Mouse (Mus musculus) hindbrain, embryonic 15.5 days (tissue): ENCODE measurements around the gene Ywhab. TPM values are rescaled to one million over a fixed set of nuclear protein-coding genes. Genes with fewer than 3 reads are reported as not detected.
A peak's percentile ranks its signal among the peaks of the same experiment; 100 is the strongest.

Source experiments
- ATAC-seq: fragments of 200-750 bp; cut with Nextera tagmentation; 2 replicates; pipeline ENCODE4 v1.8.0; 2017; ENCODE audit warnings: low read depth, moderate number of reproducible peaks, moderate TSS enrichment; ENCODE audit not compliant: low FRiP score
- H3K27ac ChIP-seq: fragments of 300-500 bp; sonication (generic); replicated peaks from 2 replicates; pipeline ENCODE4 v1.5.1; 2015; ENCODE audit warnings: mild to moderate bottlenecking, inconsistent platforms
- H3K27me3 ChIP-seq: fragments of 300-500 bp; sonication (generic); 2 replicates; pipeline ENCODE4 v1.6.1; 2015; ENCODE audit warnings: control low read depth, inconsistent platforms
- H3K36me3 ChIP-seq: fragments of 300-500 bp; sonication (generic); 2 replicates; pipeline ENCODE4 v1.6.1; 2015; ENCODE audit warnings: control low read depth, inconsistent platforms
- H3K4me1 ChIP-seq: fragments of 300-500 bp; sonication (generic); replicated peaks from 2 replicates; pipeline ENCODE4 v1.6.1; 2015; ENCODE audit warnings: control low read depth, inconsistent platforms
- H3K4me2 ChIP-seq: fragments of 300-500 bp; sonication (generic); 2 replicates; pipeline ENCODE4 v1.6.1; 2015; ENCODE audit warnings: moderate library complexity, mild to moderate bottlenecking, inconsistent platforms
- H3K4me3 ChIP-seq: fragments of 300-500 bp; sonication (generic); 2 replicates; pipeline ENCODE4 v1.5.1; 2015; ENCODE audit warnings: mild to moderate bottlenecking, inconsistent platforms
- H3K9ac ChIP-seq: fragments of 300-500 bp; sonication (generic); 2 replicates; pipeline ENCODE4 v1.6.1; 2015; ENCODE audit warnings: inconsistent platforms
- H3K9me3 ChIP-seq: fragments of 300-500 bp; sonication (generic); 2 replicates; pipeline ENCODE4 v1.6.1; 2016; ENCODE audit warnings: control low read depth, inconsistent platforms
- WGBS: fragments of 180-500 bp; shearing (Covaris S2); methylation state at CpG from one replicate; pipeline ENCODE4 v1.1.7; 2015; 5-methylcytosine and 5-hydroxymethylcytosine counted together
- polyA plus RNA-seq: library from polyadenylated mRNA; unstranded; fragments of >200 nt; fragmentation: Nextera tagmentation; extraction: Ambion mirVana; gene quantifications from 2 replicates; pipeline ENCODE4 v1.2.1, GENCODE M21; 2015

Ywhab gene
- polyA plus RNA-seq, 1 experiment from 2014 or later = 498 TPM

DNA sequence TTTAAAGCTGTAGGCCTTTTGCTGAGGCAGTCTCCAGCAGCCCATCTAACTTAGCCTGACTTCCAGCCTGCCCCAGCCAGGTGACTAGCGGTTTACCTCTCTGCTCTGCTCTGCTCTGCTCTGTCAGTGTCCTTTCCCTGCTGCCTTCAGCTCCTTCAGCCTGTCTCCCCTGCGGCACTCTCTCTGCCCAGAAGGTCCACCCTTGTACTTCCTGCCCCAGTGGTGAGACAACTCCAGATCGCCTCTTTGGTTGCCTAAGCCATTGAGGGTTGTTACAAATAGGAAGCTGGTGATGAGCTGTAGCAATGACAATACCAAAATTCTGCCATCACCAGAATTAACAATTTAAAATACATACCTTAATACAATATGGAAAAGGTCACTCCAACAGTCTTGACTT is 16.2 kb downstream of the Ywhab start:
- 96% methylated on average over 3 of the region's 3 CpGs for WGBS
- no peak for ATAC-seq
- Histone ChIP-seq H3K36me3 (peaks cover 46% of the 10 kb centered on the region), H3K9ac (no peak overlapping the region), H3K27ac (no peak overlapping the region), H3K9me3 (no peaks in the 10 kb centered on the region), H3K4me1 (peaks cover 9% of the 10 kb centered on the region; the same call in 1 of the 2 replicates), H3K4me2 (no peak overlapping the region), H3K27me3 (no peaks in the 10 kb centered on the region), H3K4me3 (no peak overlapping the region)

DNA sequence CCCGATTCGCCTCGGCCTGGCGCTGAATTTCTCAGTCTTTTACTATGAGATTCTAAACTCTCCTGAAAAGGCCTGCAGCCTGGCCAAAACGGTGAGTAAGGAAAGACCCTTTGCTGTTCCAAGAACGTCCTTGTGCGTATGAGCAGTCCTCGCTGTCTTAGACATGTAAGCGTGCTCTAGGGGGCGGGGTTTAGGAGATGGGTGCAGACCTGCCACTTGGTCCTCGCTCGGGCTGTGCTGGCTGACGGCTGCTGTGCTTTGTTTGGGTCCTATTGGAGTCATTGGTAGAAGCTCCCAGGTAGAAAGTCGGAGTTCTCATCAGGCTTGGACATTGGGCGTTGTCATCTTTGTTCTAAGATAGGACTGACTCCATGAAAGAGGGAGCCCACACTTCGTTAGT is 20.5 kb downstream of the Ywhab start:
- no peaks in the 10 kb centered on the region for H3K27me3 ChIP-seq
- ATAC-seq = no peak
- no peak overlapping the region for H3K27ac ChIP-seq
- 94% methylated on average over 16 of the region's 16 CpGs for WGBS
- H3K36me3 ChIP-seq = peaks cover 88% of the 10 kb centered on the region
- H3K9me3 ChIP-seq = no peaks in the 10 kb centered on the region
- no peak overlapping the region for H3K4me3 ChIP-seq
- no peak overlapping the region for H3K4me2 ChIP-seq
- H3K9ac ChIP-seq = no peak overlapping the region
- H3K4me1 ChIP-seq = no peaks in the 10 kb centered on the region

DNA sequence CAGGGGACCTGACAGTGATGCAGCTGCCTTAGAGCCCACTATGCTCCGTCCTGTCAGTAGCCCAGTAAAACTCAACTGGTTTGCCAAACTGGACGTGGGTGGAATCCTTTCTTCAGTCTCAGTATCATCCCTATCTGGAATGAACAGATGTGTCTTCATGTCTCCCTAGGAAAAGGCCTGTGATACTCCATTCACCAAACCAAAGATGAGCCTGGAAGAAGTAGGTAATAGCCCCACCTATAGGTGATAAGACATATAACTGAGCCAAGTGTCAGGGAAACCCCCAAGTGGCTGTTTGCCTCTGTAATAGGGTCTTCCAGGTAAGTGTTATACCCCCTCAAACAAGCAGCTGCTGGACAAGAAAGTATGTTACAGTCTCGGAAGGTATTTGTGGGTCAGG is 24.1 kb downstream of the Ywhab start:
- H3K27me3 ChIP-seq = no peaks in the 10 kb centered on the region
- peaks cover 61% of the 10 kb centered on the region for H3K36me3 ChIP-seq
- no peak overlapping the region for H3K4me2 ChIP-seq
- no peaks in the 10 kb centered on the region for H3K9me3 ChIP-seq
- H3K4me3 ChIP-seq = no peak overlapping the region
- H3K9ac ChIP-seq = no peak overlapping the region
- 94% methylated on average over 3 of the region's 3 CpGs for WGBS
- H3K27ac ChIP-seq = no peak overlapping the region
- no peaks in the 10 kb centered on the region for H3K4me1 ChIP-seq
- no peak for ATAC-seq

DNA sequence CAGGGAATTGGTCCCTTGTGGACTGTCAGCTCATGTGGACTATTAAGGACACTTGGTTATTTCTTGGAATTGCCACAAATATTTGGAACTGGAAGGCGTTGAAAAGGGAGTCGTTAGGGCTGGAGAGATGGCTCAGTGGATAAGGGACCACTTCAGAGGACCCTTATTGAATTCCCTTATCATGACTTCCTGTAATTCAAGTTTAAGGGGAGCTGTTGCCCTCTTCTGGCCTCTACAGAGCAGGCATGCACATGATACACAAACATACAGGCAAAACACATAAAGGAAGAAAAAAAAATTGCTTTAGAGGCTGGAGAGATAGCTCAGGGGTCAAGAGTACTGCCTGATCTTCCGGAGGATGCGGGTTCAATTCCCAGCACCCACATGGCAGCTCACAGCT is 25.2 kb downstream of the Ywhab start:
- peaks cover 51% of the 10 kb centered on the region for H3K36me3 ChIP-seq
- no peak overlapping the region for H3K4me2 ChIP-seq
- H3K9me3 ChIP-seq = no peaks in the 10 kb centered on the region
- H3K27me3 ChIP-seq = no peaks in the 10 kb centered on the region
- H3K4me3 ChIP-seq = no peak overlapping the region
- WGBS = 88% methylated on average over 4 of the region's 4 CpGs
- H3K27ac ChIP-seq = no peak overlapping the region
- H3K9ac ChIP-seq = no peak overlapping the region
- H3K4me1 ChIP-seq = no peaks in the 10 kb centered on the region
- ATAC-seq = no peak

DNA sequence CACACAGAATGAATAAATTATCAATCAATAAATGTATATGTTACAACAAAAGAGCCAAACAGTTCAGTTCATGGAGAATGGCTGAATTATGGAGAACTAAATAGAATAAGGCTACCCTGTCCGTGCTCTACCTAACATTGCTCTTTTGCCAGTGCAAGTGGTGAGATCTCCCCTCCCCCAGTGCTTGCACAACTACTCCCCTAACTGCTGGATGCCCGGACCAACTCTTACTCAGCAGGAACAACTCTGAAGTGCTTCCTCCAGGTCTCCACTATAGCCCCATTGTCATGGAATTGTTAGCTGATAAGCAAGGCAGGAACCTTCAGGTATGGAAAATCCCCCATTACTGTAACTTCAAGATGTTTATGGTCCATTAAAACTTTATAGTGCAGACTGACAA is 27.3 kb downstream of the Ywhab start:
- Histone ChIP-seq H3K36me3 (peaks cover 30% of the 10 kb centered on the region), H3K4me2 (no peak overlapping the region), H3K9me3 (no peaks in the 10 kb centered on the region), H3K9ac (no peak overlapping the region), H3K27me3 (no peaks in the 10 kb centered on the region), H3K4me1 (no peaks in the 10 kb centered on the region), H3K4me3 (no peak overlapping the region), H3K27ac (no peak overlapping the region)
- ATAC-seq = no peak
- 63% methylated on average over 2 of the region's 2 CpGs for WGBS

DNA sequence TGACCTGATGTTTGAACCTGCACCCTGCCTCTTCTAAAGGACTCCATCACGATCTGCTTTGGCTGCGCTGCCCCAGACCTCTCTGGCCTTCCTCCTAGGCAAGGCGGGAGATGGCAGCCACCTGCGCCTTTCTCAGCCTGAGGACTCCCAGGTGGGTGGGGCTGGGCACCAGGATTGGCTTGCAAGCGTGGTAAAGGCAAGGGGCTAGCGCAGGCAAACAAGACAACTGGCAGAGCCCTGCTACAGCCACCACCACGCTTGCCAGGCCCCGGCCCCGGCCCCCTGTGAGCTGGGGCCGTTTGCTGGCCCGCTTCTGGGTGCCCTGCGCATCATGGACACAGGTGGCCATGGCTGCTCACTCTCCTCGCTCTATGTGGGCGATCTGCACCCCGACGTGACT is 30.4 kb downstream of the Ywhab start, which contains the start of gene Pabpc1l:
Pabpc1l (plus strand) TSS at position 301 of the 400 bp plus-strand sequence.
- no peak for ATAC-seq
- Histone ChIP-seq H3K4me3 (no peak within 1 kb of the TSS), H3K36me3 (0 out of 2 replicates have a peak, but pooled peaks cover under 1% of the 10 kb centered on the region), H3K27me3 (no peaks in the 10 kb centered on the region), H3K4me1 (no peaks in the 10 kb centered on the region), H3K27ac (no peak within 1 kb of the TSS), H3K9ac (no peak within 1 kb of the TSS), H3K4me2 (no peak within 1 kb of the TSS), H3K9me3 (no peaks in the 10 kb centered on the region)
- 88% methylated on average over 16 of the region's 16 CpGs for WGBS

DNA sequence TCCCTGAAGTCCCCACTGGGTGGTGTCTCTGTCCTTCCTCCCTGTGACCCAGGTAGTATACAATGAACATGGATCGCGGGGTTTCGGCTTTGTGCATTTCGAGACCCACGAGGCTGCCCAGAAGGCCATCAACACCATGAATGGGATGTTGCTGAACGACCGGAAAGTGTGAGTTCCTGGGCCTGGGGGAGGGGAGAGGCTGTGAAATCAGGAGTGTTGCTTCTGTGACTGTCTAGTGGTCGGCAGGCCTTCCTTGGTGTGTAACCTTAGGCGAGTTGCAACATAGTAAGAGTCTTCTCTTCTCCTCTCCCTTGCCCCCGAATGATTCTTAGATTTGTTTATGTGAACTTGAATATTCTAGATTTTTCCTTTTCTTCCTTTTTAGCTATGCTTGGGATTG is 36.4 kb downstream of the Ywhab start:
- no peak overlapping the region for H3K27ac ChIP-seq
- H3K4me1 ChIP-seq = no peaks in the 10 kb centered on the region
- H3K4me3 ChIP-seq = no peak overlapping the region
- no peak overlapping the region for H3K4me2 ChIP-seq
- H3K9me3 ChIP-seq = no peaks in the 10 kb centered on the region
- no peaks in the 10 kb centered on the region for H3K27me3 ChIP-seq
- H3K36me3 ChIP-seq = no peaks in the 10 kb centered on the region
- 80% methylated on average over 10 of the region's 10 CpGs for WGBS
- no peak for ATAC-seq
- H3K9ac ChIP-seq = no peak overlapping the region

DNA sequence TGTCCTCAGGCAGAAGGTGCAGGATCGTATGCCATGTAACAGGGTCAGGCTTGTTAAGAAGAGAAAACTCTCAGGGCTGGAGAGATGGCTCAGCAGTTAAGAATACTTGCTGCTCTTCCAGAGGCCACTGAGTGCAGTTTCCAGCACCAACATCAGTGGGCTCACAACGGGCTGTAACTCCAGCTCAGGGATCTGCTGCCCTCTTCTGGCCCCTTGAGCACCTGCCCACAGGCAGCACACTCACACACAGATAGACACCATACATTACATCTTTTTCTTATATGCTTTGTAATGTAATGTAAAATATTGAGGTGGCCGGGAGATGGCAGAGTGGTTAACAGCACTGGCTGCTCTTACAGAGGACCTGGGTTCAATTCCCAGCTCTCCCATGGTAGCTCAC is 38.2 kb downstream of the Ywhab start:
- H3K9ac ChIP-seq = no peak overlapping the region
- H3K4me1 ChIP-seq = no peaks in the 10 kb centered on the region
- H3K27ac ChIP-seq = no peak overlapping the region
- H3K4me3 ChIP-seq = no peak overlapping the region
- ATAC-seq = no peak
- no peaks in the 10 kb centered on the region for H3K9me3 ChIP-seq
- no peaks in the 10 kb centered on the region for H3K27me3 ChIP-seq
- WGBS = 98% methylated on average over 3 of the region's 3 CpGs
- H3K36me3 ChIP-seq = no peaks in the 10 kb centered on the region
- H3K4me2 ChIP-seq = no peak overlapping the region

DNA sequence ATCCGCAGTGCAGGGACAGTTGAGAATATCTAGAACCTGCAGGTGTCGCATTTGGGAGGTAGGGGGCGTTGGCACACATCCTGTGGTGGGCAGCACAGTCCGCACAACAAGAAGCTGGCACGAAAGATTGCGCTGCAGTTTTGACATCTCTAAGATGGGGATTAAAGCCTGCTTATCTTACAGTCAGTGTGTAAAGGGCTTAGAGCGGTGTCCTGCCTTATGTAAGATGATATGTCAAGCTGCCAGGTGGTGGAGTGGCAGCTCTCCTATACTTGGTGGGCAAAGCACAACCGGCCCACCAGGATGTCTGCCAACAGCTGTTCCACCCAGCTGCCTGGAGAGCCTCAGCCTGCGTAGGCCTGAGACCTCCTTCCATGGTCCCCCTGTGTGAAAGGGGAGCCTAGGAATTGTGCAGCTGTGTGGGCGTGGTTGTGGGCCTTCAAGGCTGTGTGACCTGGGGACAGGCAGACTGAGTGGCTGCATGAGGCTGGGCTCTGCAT is 41.8 kb downstream of the Ywhab start:
- Histone ChIP-seq H3K36me3 (no peaks in the 10 kb centered on the region), H3K4me2 (no peak overlapping the region), H3K4me1 (no peaks in the 10 kb centered on the region), H3K27me3 (no peaks in the 10 kb centered on the region), H3K9ac (no peak overlapping the region), H3K4me3 (no peak overlapping the region), H3K27ac (no peak overlapping the region), H3K9me3 (no peaks in the 10 kb centered on the region)
- 0 out of 2 replicates have a peak, but pooled peaks have one; percentile 42 for ATAC-seq
- WGBS = 52% methylated on average over 10 of the region's 10 CpGs

DNA sequence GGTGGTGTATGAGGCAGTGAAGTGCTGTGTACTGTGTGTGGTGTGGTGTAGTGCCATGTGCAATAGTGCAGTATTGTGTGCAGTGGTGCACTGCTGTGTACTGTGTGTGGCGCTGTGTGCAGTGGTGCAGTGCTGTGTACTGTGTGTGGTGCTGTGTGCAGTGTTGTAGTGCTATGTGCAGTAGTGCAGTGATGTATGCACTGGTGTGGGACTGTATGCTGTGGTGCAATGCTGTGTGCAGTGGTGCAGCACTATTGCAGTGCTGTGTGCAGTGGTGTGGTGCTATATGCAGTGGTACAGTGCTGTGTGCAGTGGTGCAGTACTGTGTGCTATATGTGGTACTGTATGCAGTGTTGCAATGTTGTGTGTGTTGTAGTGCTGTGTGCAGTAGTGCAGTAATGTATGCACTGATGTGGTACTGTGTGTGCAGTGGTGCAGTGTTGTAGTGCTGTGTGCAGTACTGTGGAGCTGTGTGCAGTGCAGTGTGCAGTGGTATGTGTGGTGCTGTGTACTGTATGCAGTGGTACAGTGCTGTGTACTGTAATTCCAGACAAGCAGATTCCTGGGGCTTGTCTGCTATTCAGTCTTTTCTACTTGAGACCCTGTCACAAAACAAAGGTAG is 43.8 kb downstream of the Ywhab start:
- H3K9ac ChIP-seq = no peak overlapping the region
- peak; percentile 79 for ATAC-seq

DNA sequence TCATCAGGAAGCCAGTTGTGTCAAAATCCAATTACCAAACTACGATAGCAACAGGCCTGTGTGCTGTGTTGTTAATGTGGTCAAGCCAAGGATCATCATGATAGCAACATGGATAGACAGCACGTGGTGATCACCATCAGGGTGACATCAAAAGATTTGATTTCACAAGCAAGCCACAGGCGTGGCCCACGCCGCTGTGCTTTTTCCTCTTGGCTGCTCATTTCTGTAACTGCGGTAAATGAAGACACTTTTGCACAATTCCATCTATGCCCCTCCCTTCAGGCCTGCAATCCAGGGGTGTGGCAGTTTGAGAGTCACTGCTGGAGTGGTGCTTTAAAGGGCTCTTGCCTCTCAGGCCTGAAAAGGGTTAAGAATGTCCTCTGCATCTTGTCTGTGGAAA is 46.2 kb downstream of the Ywhab start:
- no peaks in the 10 kb centered on the region for H3K27me3 ChIP-seq
- 88% methylated on average over 6 of the region's 6 CpGs for WGBS
- H3K36me3 ChIP-seq = no peaks in the 10 kb centered on the region
- no peak overlapping the region for H3K27ac ChIP-seq
- ATAC-seq = no peak
- H3K4me1 ChIP-seq = no peaks in the 10 kb centered on the region
- H3K4me2 ChIP-seq = no peak overlapping the region
- H3K9me3 ChIP-seq = no peaks in the 10 kb centered on the region
- no peak overlapping the region for H3K9ac ChIP-seq
- no peak overlapping the region for H3K4me3 ChIP-seq

More for the DNA sequence above, 43.8 kb downstream of the Ywhab start:
- WGBS = 100% methylated on average over 1 of the region's 1 CpGs
- Histone ChIP-seq H3K4me2 (no peak overlapping the region), H3K27me3 (no peaks in the 10 kb centered on the region), H3K4me1 (no peaks in the 10 kb centered on the region), H3K27ac (no peak overlapping the region), H3K36me3 (no peaks in the 10 kb centered on the region), H3K9me3 (no peaks in the 10 kb centered on the region), H3K4me3 (no peak overlapping the region)

DNA sequence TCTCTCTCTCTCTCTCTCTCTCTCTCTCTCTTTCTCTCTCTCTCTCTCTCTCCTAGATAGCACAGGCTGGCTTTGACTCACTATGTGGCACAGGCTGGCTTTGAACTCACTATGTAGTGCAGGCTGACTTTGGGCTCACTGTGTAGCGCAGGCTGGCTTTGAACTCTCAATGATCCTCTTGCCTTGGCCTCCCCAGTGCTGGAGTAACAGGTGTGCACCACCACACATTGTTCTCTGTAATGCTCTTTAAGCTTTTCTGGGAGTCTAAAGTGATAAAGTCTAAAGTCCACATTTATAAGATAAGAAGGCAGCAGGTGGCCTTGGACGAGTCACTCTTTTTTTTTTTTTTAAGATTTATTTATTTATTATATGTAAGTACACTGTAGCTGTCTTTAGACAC is 46.8 kb downstream of the Ywhab start:
- H3K4me1 ChIP-seq = no peaks in the 10 kb centered on the region
- H3K9me3 ChIP-seq = no peaks in the 10 kb centered on the region
- ATAC-seq = no peak
- WGBS = 91% methylated on average over 2 of the region's 2 CpGs
- no peak overlapping the region for H3K4me2 ChIP-seq
- no peaks in the 10 kb centered on the region for H3K27me3 ChIP-seq
- H3K27ac ChIP-seq = no peak overlapping the region
- no peak overlapping the region for H3K9ac ChIP-seq
- H3K36me3 ChIP-seq = no peaks in the 10 kb centered on the region
- H3K4me3 ChIP-seq = no peak overlapping the region
